Mouse (Mus musculus) left cerebral cortex, postnatal 36 days (tissue): ENCODE measurements around the gene Pla2r1. TPM values are rescaled to one million over a fixed set of nuclear protein-coding genes. Genes with fewer than 3 reads are reported as not detected.
A peak's percentile ranks its signal among the peaks of the same experiment; 100 is the strongest.

ENCODE experiments used
- DNase-seq, 2 experiments: peaks; one replicate each; pipeline ENCODE4 v3.0.0; 2021 to 2022; ENCODE audit warnings: low spot score in 2 of 2, mixed read lengths in 1 of 2
- intact Hi-C: fragments of 180-260 bp; cut with DNase I; formaldehyde crosslinking; loops from one replicate; pipeline ENCODE4 v1.15.1; 2025
- total RNA-seq, 2 experiments: library from RNA; stranded (reverse); gene quantifications; 2 replicates each; pipeline ENCODE4 v1.2.3; 2021

Gene Pla2r1
- total RNA-seq, 2 experiments from 2014 or later = 0.45 to 0.62 TPM

- no peak for DNase-seq
- intact Hi-C loops = loop anchor here (10.0 kb wide), 1 partner anchor 876 kb away; no protein-coding TSS in a partner anchor
Measured at GRCm38 (mm10) chr2:60411181-60411580, 141.9 kb downstream of the Pla2r1 start.

- no peak for DNase-seq
- intact Hi-C loops = loop anchor here (10.0 kb wide), 1 partner anchor 875 kb away; no protein-coding TSS in a partner anchor
Measured at GRCm38 (mm10) chr2:60409989-60410763, 142.9 kb downstream of the Pla2r1 start.

- intact Hi-C loops = no loop called here
- DNase-seq = no peak
Measured at GRCm38 (mm10) chr2:60409194-60409593, 143.9 kb downstream of the Pla2r1 start.

- no peak for DNase-seq
- intact Hi-C loops = no loop called here
Measured at GRCm38 (mm10) chr2:60407387-60407786, 145.7 kb downstream of the Pla2r1 start.

GRCm38 (mm10) chr2:60405431-60405830 lies 147.7 kb downstream of the Pla2r1 start:
- DNase-seq = no peak
- intact Hi-C loops = no loop called here

GRCm38 (mm10) chr2:60404763-60405162 lies 148.3 kb downstream of the Pla2r1 start:
- DNase-seq = no peak
- intact Hi-C loops = no loop called here

GRCm38 (mm10) chr2:60401694-60402093 lies 151.4 kb downstream of the Pla2r1 start:
- no peak for DNase-seq

GRCm38 (mm10) chr2:60393786-60394185 lies 159.3 kb downstream of the Pla2r1 start:
- intact Hi-C loops = no loop called here

More at GRCm38 (mm10) chr2:60401694-60402093, 151.4 kb downstream of the Pla2r1 start:
- intact Hi-C loops = no loop called here

GRCm38 (mm10) chr2:60392286-60392685 lies 160.8 kb downstream of the Pla2r1 start:
- intact Hi-C loops = no loop called here
- DNase-seq = no peak

More at GRCm38 (mm10) chr2:60393786-60394185, 159.3 kb downstream of the Pla2r1 start:
- DNase-seq = no peak

- no peak for DNase-seq
- intact Hi-C loops = no loop called here
Measured at GRCm38 (mm10) chr2:60387363-60387762, 165.7 kb downstream of the Pla2r1 start.

- intact Hi-C loops = no loop called here
Measured at GRCm38 (mm10) chr2:60386835-60387234, 166.3 kb downstream of the Pla2r1 start.

GRCm38 (mm10) chr2:60384763-60385085 lies 168.4 kb downstream of the Pla2r1 start:
- intact Hi-C loops = no loop called here
- DNase-seq = no peak

More at GRCm38 (mm10) chr2:60386835-60387234, 166.3 kb downstream of the Pla2r1 start:
- no peak for DNase-seq

GRCm38 (mm10) chr2:60384083-60384762 lies 168.9 kb downstream of the Pla2r1 start:
- intact Hi-C loops = no loop called here
- no peak for DNase-seq

- DNase-seq = peak; percentile 12 to 53
- intact Hi-C loops = no loop called here
Measured at GRCm38 (mm10) chr2:60382858-60383669, 170.0 kb downstream of the Pla2r1 start, which contains the start of gene Ly75. TSS of gene Ly75 (minus strand) at chr2:60383303.

- DNase-seq = no peak
- intact Hi-C loops = no loop called here
Measured at GRCm38 (mm10) chr2:60382346-60382745, 170.8 kb downstream of the Pla2r1 start.

- intact Hi-C loops = no loop called here
Measured at GRCm38 (mm10) chr2:60377260-60377659, 175.8 kb downstream of the Pla2r1 start.

GRCm38 (mm10) chr2:60375608-60376107 lies 177.4 kb downstream of the Pla2r1 start:
- no peak for DNase-seq
- intact Hi-C loops = no loop called here

More at GRCm38 (mm10) chr2:60377260-60377659, 175.8 kb downstream of the Pla2r1 start:
- DNase-seq = no peak

- intact Hi-C loops = no loop called here
- no peak for DNase-seq
Measured at GRCm38 (mm10) chr2:60375126-60375525, 178.0 kb downstream of the Pla2r1 start.

- intact Hi-C loops = no loop called here
- DNase-seq = no peak
Measured at GRCm38 (mm10) chr2:60370188-60370587, 182.9 kb downstream of the Pla2r1 start.

GRCm38 (mm10) chr2:60369454-60369853 lies 183.7 kb downstream of the Pla2r1 start:
- no peak for DNase-seq
- intact Hi-C loops = no loop called here
